Mouse (Mus musculus): ENCODE data around the gene Clstn3.
A peak's percentile ranks its signal among the peaks of the same experiment; 100 is the strongest.
"Not testable (repeated sequence)": the region's sequence is repeated elsewhere in the genome, so short reads cannot be mapped to it uniquely, and the experiment has no call there.

Clstn3 gene

GRCm38 (mm10) chr6:124448959-124449667 is 15.5 kb downstream of the Clstn3 start:
- DNase-seq (ENCODE audit: low spot score in 2 of 2): no peak

GRCm38 (mm10) chr6:124448186-124448852 is 16.3 kb downstream of the Clstn3 start:
- DNase-seq (ENCODE audit: low spot score in 2 of 2): no peak

GRCm38 (mm10) chr6:124447356-124447755 is 17.2 kb downstream of the Clstn3 start:
- DNase-seq (ENCODE audit: low spot score in 2 of 2): no peak

- no peak for DNase-seq (ENCODE audit: low spot score in 2 of 2)
These were observed 18.1 kb downstream of the Clstn3 start for GRCm38 (mm10) chr6:124446459-124446858.

GRCm38 (mm10) chr6:124446024-124446423 is 18.6 kb downstream of the Clstn3 start:
- DNase-seq (ENCODE audit: low spot score in 2 of 2): no peak

- DNase-seq (ENCODE audit: low spot score in 2 of 2): no peak
These were observed 21.3 kb downstream of the Clstn3 start for GRCm38 (mm10) chr6:124443338-124443737.

- DNase-seq (ENCODE audit: low spot score in 2 of 2): no peak
These were observed 28.3 kb downstream of the Clstn3 start for GRCm38 (mm10) chr6:124436245-124436644.

GRCm38 (mm10) chr6:124435173-124435572 is 29.4 kb downstream of the Clstn3 start:
- DNase-seq (ENCODE audit: low spot score in 2 of 2): no peak

GRCm38 (mm10) chr6:124433688-124434324 is 30.8 kb downstream of the Clstn3 start:
- DNase-seq (ENCODE audit: low spot score in 2 of 2): no peak

- no peak for DNase-seq (ENCODE audit: low spot score in 2 of 2)
These were observed 33.7 kb downstream of the Clstn3 start for GRCm38 (mm10) chr6:124430784-124431495.

GRCm38 (mm10) chr6:124430379-124430778 is 34.2 kb downstream of the Clstn3 start:
- DNase-seq (ENCODE audit: low spot score in 2 of 2): no peak

- DNase-seq (ENCODE audit: low spot score in 2 of 2): no peak
These were observed 36.6 kb downstream of the Clstn3 start for GRCm38 (mm10) chr6:124427791-124428576.

GRCm38 (mm10) chr6:124427289-124427688 is 37.3 kb downstream of the Clstn3 start:
- DNase-seq (ENCODE audit: low spot score in 2 of 2): peak; percentile 58 to 77

GRCm38 (mm10) chr6:124426604-124427003 is 38.0 kb downstream of the Clstn3 start:
- no peak for DNase-seq (ENCODE audit: low spot score in 2 of 2)

GRCm38 (mm10) chr6:124425523-124425922 is 39.1 kb downstream of the Clstn3 start:
- no peak for DNase-seq (ENCODE audit: low spot score in 2 of 2)

GRCm38 (mm10) chr6:124425042-124425441 is 39.6 kb downstream of the Clstn3 start:
- not testable (repeated sequence) for DNase-seq (ENCODE audit: low spot score in 2 of 2)

GRCm38 (mm10) chr6:124424068-124424498 is 40.5 kb downstream of the Clstn3 start:
- DNase-seq (ENCODE audit: low spot score in 2 of 2): no peak

- no peak for DNase-seq (ENCODE audit: low spot score in 2 of 2)
These were observed 45.9 kb downstream of the Clstn3 start for GRCm38 (mm10) chr6:124418686-124419085.

GRCm38 (mm10) chr6:124415347-124416088 is 49.1 kb downstream of the Clstn3 start:
- DNase-seq (ENCODE audit: low spot score in 2 of 2): peak; percentile 89 to 90

GRCm38 (mm10) chr6:124414927-124415325 is 49.7 kb downstream of the Clstn3 start, which contains the start of gene Pex5:
Pex5 (minus strand) TSS chr6:124415067.
- peak; percentile 97 for DNase-seq (ENCODE audit: low spot score in 2 of 2)
